Mouse (Mus musculus): ENCODE data around the gene Insm1.
A peak's percentile ranks its signal among the peaks of the same experiment; 100 is the strongest.

Insm1 gene

GRCm38 (mm10) chr2:146221076-146221928 is at the start of gene Insm1:
Gene Insm1, plus strand, starts transcription at chr2:146221921.
- DNase-seq (ENCODE audit: low read depth): no peak

- DNase-seq (ENCODE audit: low read depth): no peak
Observed at GRCm38 (mm10) chr2:146172106-146172505, 49.6 kb upstream of the Insm1 start.

- DNase-seq (ENCODE audit: low read depth): no peak
Observed at GRCm38 (mm10) chr2:146174173-146174572, 47.5 kb upstream of the Insm1 start.

GRCm38 (mm10) chr2:146178718-146179117 is 43.0 kb upstream of the Insm1 start:
- DNase-seq (ENCODE audit: low read depth): no peak

GRCm38 (mm10) chr2:146183830-146184793 is 37.6 kb upstream of the Insm1 start:
- no peak for DNase-seq (ENCODE audit: low read depth)

- DNase-seq (ENCODE audit: low read depth): no peak
Observed at GRCm38 (mm10) chr2:146196126-146196525, 25.6 kb upstream of the Insm1 start.

- DNase-seq (ENCODE audit: low read depth): peak; percentile 95
Observed at GRCm38 (mm10) chr2:146197947-146198346, 23.8 kb upstream of the Insm1 start.

- no peak for DNase-seq (ENCODE audit: low read depth)
Observed at GRCm38 (mm10) chr2:146210968-146211367, 10.8 kb upstream of the Insm1 start.

- peak; percentile 76 for DNase-seq (ENCODE audit: low read depth)
Observed at GRCm38 (mm10) chr2:146214715-146215114, 7.0 kb upstream of the Insm1 start.

- no peak for DNase-seq (ENCODE audit: low read depth)
Observed at GRCm38 (mm10) chr2:146216111-146217064, 5.3 kb upstream of the Insm1 start.

GRCm38 (mm10) chr2:146217227-146217980 is 4.3 kb upstream of the Insm1 start:
- DNase-seq (ENCODE audit: low read depth): no peak

GRCm38 (mm10) chr2:146218161-146218691 is 3.5 kb upstream of the Insm1 start:
- no peak for DNase-seq (ENCODE audit: low read depth)

- DNase-seq (ENCODE audit: low read depth): no peak
Observed at GRCm38 (mm10) chr2:146218881-146219535, 2.7 kb upstream of the Insm1 start.

- DNase-seq (ENCODE audit: low read depth): no peak
Observed at GRCm38 (mm10) chr2:146219791-146220190, 1.9 kb upstream of the Insm1 start.

GRCm38 (mm10) chr2:146220591-146221075 is 1.1 kb upstream of the Insm1 start:
- DNase-seq (ENCODE audit: low read depth): no peak

GRCm38 (mm10) chr2:146221929-146222278 is 183 bp downstream of the Insm1 start:
- DNase-seq (ENCODE audit: low read depth): no peak

GRCm38 (mm10) chr2:146222279-146223175 is 806 bp downstream of the Insm1 start:
- DNase-seq (ENCODE audit: low read depth): no peak

- DNase-seq (ENCODE audit: low read depth): no peak
Observed at GRCm38 (mm10) chr2:146223176-146223905, 1.6 kb downstream of the Insm1 start.

All from 416B (cell line).